Comparison of ENCODE assay signal across 19 mouse cellular contexts in genomic region chr8:113977072-113977471, GRCm38 (mm10).
A peak's percentile ranks its signal among the peaks of the same experiment; 100 is the strongest.
DNase-seq lines count a peak whose midpoint lies in the region; ATAC-seq and TF ChIP-seq lines count a peak whose summit lies in the region.
"Had no signal": no experiment of that assay in that cellular context is flagged by ENCODE, and none has a peak within 500 bp of the region (broad histone marks: within the 10 kb centered on the region; RNA-seq: fewer than 3 reads in every experiment).

No protein-coding gene starts in this region.

- H3K4me3 ChIP-seq in lung, embryonic 14.5 days (ENCODE audit: low read depth, low read length): no peak overlapping the region
- H3K4me3 ChIP-seq in midbrain, embryonic 13.5 days (replicated peaks): no peak overlapping the region
- H3K4me3 ChIP-seq in midbrain, embryonic 15.5 days: no peak overlapping the region
- H3K4me3 ChIP-seq: embryonic facial prominence, embryonic 13.5 days; forebrain, embryonic 13.5 days; gastrocnemius, adult 2 months; heart, embryonic 15.5 days; hindbrain, embryonic 10.5 days had no signal

- WGBS in lung, embryonic 14.5 days: 22% methylated on average over 4 of the region's 4 CpGs
- WGBS in midbrain, embryonic 13.5 days: 64% methylated on average over 4 of the region's 4 CpGs
- WGBS in midbrain, embryonic 15.5 days: 65% methylated on average over 4 of the region's 4 CpGs

- intact Hi-C loops in heart, postnatal 10 days (cut with DNase I): no loop called here

- peak; percentile 69 for ATAC-seq in lung, embryonic 14.5 days (ENCODE audit: insufficient read depth)
- ATAC-seq in midbrain, embryonic 13.5 days: 0 out of 2 replicates have a peak, but pooled peaks have one; percentile 6
- no peak for ATAC-seq in midbrain, embryonic 15.5 days (replicated peaks)
- ATAC-seq: forebrain, embryonic 13.5 days had no signal

- no peaks in the 10 kb centered on the region for H3K27me3 ChIP-seq in lung, embryonic 14.5 days (ENCODE audit: insufficient read depth, low read length)
- H3K27me3 ChIP-seq in midbrain, embryonic 13.5 days: no peaks in the 10 kb centered on the region
- no peaks in the 10 kb centered on the region for H3K27me3 ChIP-seq in midbrain, embryonic 15.5 days (replicated peaks)
- H3K27me3 ChIP-seq: forebrain, embryonic 13.5 days had no signal

- no peak overlapping the region for H3K27ac ChIP-seq in lung, embryonic 14.5 days (ENCODE audit: low read depth)
- no peak overlapping the region for H3K27ac ChIP-seq in midbrain, embryonic 13.5 days
- no peak overlapping the region for H3K27ac ChIP-seq in midbrain, embryonic 15.5 days
- H3K27ac ChIP-seq: embryonic facial prominence, embryonic 13.5 days; forebrain, embryonic 13.5 days; gastrocnemius, adult 2 months; heart, embryonic 15.5 days; hindbrain, embryonic 10.5 days; hindbrain, embryonic 14.5 days had no signal

- H3K9ac ChIP-seq in lung, embryonic 14.5 days: no peak overlapping the region
- no peak overlapping the region for H3K9ac ChIP-seq in midbrain, embryonic 13.5 days (replicated peaks)
- H3K9ac ChIP-seq in midbrain, embryonic 15.5 days: no peak overlapping the region
- H3K9ac ChIP-seq: embryonic facial prominence, embryonic 13.5 days; forebrain, embryonic 13.5 days; heart, embryonic 15.5 days; hindbrain, embryonic 14.5 days had no signal

- TF ChIP-seq CTCF in lung, embryonic 14.5 days (IDR thresholded peaks at IDR 0.05; ENCODE audit: low read depth): no peak

- peaks cover 3% of the 10 kb centered on the region; the same call in 1 of the 2 replicates for H3K4me1 ChIP-seq in lung, embryonic 14.5 days (ENCODE audit: insufficient read depth)
- H3K4me1 ChIP-seq in midbrain, embryonic 13.5 days (replicated peaks): peaks cover 24% of the 10 kb centered on the region; the same call in 1 of the 2 replicates
- peaks cover 15% of the 10 kb centered on the region; the same call in 1 of the 2 replicates for H3K4me1 ChIP-seq in midbrain, embryonic 15.5 days

- no peak overlapping the region for H3K4me2 ChIP-seq in lung, embryonic 14.5 days
- no peak overlapping the region for H3K4me2 ChIP-seq in midbrain, embryonic 13.5 days (replicated peaks)
- H3K4me2 ChIP-seq in midbrain, embryonic 15.5 days: no peak overlapping the region
- H3K4me2 ChIP-seq: embryonic facial prominence, embryonic 13.5 days; forebrain, embryonic 13.5 days; heart, embryonic 11.5 days; heart, embryonic 15.5 days; hindbrain, embryonic 14.5 days had no signal

- no peaks in the 10 kb centered on the region for H3K9me3 ChIP-seq in lung, embryonic 14.5 days (ENCODE audit: low read depth, low read length)
- H3K9me3 ChIP-seq in midbrain, embryonic 13.5 days: no peaks in the 10 kb centered on the region
- H3K9me3 ChIP-seq in midbrain, embryonic 15.5 days: no peaks in the 10 kb centered on the region
- H3K9me3 ChIP-seq: embryonic facial prominence, embryonic 13.5 days; forebrain, embryonic 13.5 days; heart, embryonic 15.5 days; hindbrain, embryonic 10.5 days had no signal

- H3K36me3 ChIP-seq in lung, embryonic 14.5 days (ENCODE audit: insufficient read depth): no peaks in the 10 kb centered on the region
- H3K36me3 ChIP-seq in midbrain, embryonic 13.5 days: no peaks in the 10 kb centered on the region
- no peaks in the 10 kb centered on the region for H3K36me3 ChIP-seq in midbrain, embryonic 15.5 days (replicated peaks)
- H3K36me3 ChIP-seq: embryonic facial prominence, embryonic 13.5 days; heart, embryonic 15.5 days; hindbrain, embryonic 10.5 days had no signal

- DNase-seq in heart, adult 11 months: peak; percentile 24
- no peak for DNase-seq in heart, postnatal 10 days
- DNase-seq in lung, embryonic 14.5 days: peak; percentile 64
- no peak for DNase-seq in lung, postnatal 10 days
- no peak for DNase-seq in testis, postnatal 14 days (ENCODE audit: low spot score)
- DNase-seq: adrenal gland, postnatal 10 days; cerebellum, adult 11 months; cerebellum, adult 8-10 months; cerebellum, postnatal 14 days; gastrocnemius, adult 2 months; gastrocnemius, postnatal 25 days had no signal

Comparison
In these comparisons a context has a peak if more than half of its experiments do, and no peak if none do; other contexts are left out.
1. DNase-seq: peak in heart, adult 11 months (single experiment) and lung, embryonic 14.5 days (single experiment); none in heart, postnatal 10 days (0 of 2), lung, postnatal 10 days (single experiment) and testis, postnatal 14 days (single experiment).